9 mouse cellular contexts compared by ENCODE assay signal in the genomic region with DNA sequence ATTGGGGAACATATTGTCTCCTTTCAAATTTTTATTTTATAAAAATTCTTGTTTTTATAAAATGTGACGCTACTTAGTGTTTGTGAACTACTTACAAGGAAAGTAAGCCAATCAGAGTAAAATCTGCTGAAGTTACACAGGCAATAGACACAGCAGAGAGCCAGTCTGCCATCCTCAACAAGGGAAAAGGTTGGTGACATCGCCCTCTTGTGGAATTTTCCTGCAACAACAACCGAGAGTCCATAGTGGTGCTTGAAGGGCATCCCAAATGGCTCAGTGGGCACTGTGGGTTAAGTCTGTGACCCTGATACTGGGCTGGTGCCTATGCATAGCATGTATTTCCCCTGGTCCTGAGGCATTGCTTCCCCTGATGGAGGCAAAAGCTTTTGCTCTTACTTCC. TPM values are rescaled to one million over a fixed set of nuclear protein-coding genes. Genes with fewer than 3 reads are reported as not detected.
DNase-seq lines count a peak whose midpoint lies in the region; ATAC-seq and TF ChIP-seq lines count a peak whose summit lies in the region.
"Had no signal": no experiment of that assay in that cellular context is flagged by ENCODE, and none has a peak within 500 bp of the region (broad histone marks: within the 10 kb centered on the region; RNA-seq: fewer than 3 reads in every experiment).

No protein-coding gene starts in this region.

- intact Hi-C loops in left cerebral cortex, postnatal 14 days (cut with DNase I): loop anchor here (1.0 to 10.0 kb wide), 3 partner anchors 39 to 117 kb away; no protein-coding TSS in a partner anchor

- H3K4me3 ChIP-seq in intestine, postnatal 0 days (ENCODE audit: low read depth, low read length): no peak overlapping the region
- H3K4me3 ChIP-seq in intestine, embryonic 16.5 days (ENCODE audit: low read length): no peak overlapping the region
- H3K4me3 ChIP-seq in forebrain, embryonic 14.5 days (ENCODE audit: low read depth, low read length): no peak overlapping the region
- H3K4me3 ChIP-seq in hindbrain, embryonic 15.5 days: no peak overlapping the region
- no peak overlapping the region for H3K4me3 ChIP-seq in testis, adult 2 months (ENCODE audit: control insufficient read depth, low read depth, low read length)
- H3K4me3 ChIP-seq: embryonic facial prominence, embryonic 13.5 days had no signal

- no peak overlapping the region for H3K27ac ChIP-seq in intestine, postnatal 0 days (ENCODE audit: low read depth, low read length)
- H3K27ac ChIP-seq in intestine, embryonic 16.5 days (ENCODE audit: low read length): no peak overlapping the region
- H3K27ac ChIP-seq in forebrain, embryonic 14.5 days (ENCODE audit: low read depth, low read length): no peak overlapping the region
- no peak overlapping the region for H3K27ac ChIP-seq in hindbrain, embryonic 15.5 days (replicated peaks)
- H3K27ac ChIP-seq in testis, adult 2 months (ENCODE audit: control insufficient read depth, insufficient read depth, low read depth, low read length): no peak overlapping the region
- H3K27ac ChIP-seq: embryonic facial prominence, embryonic 13.5 days had no signal

- H3K27me3 ChIP-seq in intestine, postnatal 0 days (replicated peaks; ENCODE audit: control insufficient read depth, insufficient read depth, low read length): no peaks in the 10 kb centered on the region
- 0 out of 2 replicates have a peak, but pooled peaks cover 2% of the 10 kb centered on the region for H3K27me3 ChIP-seq in intestine, embryonic 16.5 days (replicated peaks; ENCODE audit: control insufficient read depth, insufficient read depth, low read length)
- no peaks in the 10 kb centered on the region for H3K27me3 ChIP-seq in forebrain, embryonic 14.5 days (replicated peaks; ENCODE audit: control insufficient read depth, insufficient read depth, low read length)
- no peaks in the 10 kb centered on the region for H3K27me3 ChIP-seq in hindbrain, embryonic 15.5 days
- H3K27me3 ChIP-seq in testis, adult 2 months (ENCODE audit: control insufficient read depth, insufficient read depth, low read length): no peaks in the 10 kb centered on the region
- H3K27me3 ChIP-seq: embryonic facial prominence, embryonic 13.5 days had no signal

- no peak overlapping the region for H3K4me2 ChIP-seq in intestine, postnatal 0 days (replicated peaks; ENCODE audit: low read depth)
- H3K4me2 ChIP-seq in intestine, embryonic 16.5 days (ENCODE audit: low read depth, low read length): no peak overlapping the region
- H3K4me2 ChIP-seq in forebrain, embryonic 14.5 days (ENCODE audit: low read length): no peak overlapping the region
- no peak overlapping the region for H3K4me2 ChIP-seq in hindbrain, embryonic 15.5 days
- H3K4me2 ChIP-seq: embryonic facial prominence, embryonic 13.5 days had no signal

- TF ChIP-seq CTCF in intestine, postnatal 0 days (IDR thresholded peaks at IDR 0.05; ENCODE audit: low read depth): peak; percentile 92
- TF ChIP-seq CTCF in testis, adult 2 months (IDR thresholded peaks at IDR 0.05; ENCODE audit: control insufficient read depth, insufficient read depth, insufficient replicate concordance, low read depth, low read length): peak; percentile 85

- H3K9ac ChIP-seq in intestine, postnatal 0 days (ENCODE audit: low read depth, low read length): no peak overlapping the region
- no peak overlapping the region for H3K9ac ChIP-seq in intestine, embryonic 16.5 days (ENCODE audit: low read depth, low read length)
- no peak overlapping the region for H3K9ac ChIP-seq in forebrain, embryonic 14.5 days (ENCODE audit: low read length)
- no peak overlapping the region for H3K9ac ChIP-seq in hindbrain, embryonic 15.5 days
- H3K9ac ChIP-seq: embryonic facial prominence, embryonic 13.5 days had no signal

- WGBS in intestine, postnatal 0 days: under 1% methylated on average over 3 of the region's 3 CpGs
- 1% methylated on average over 3 of the region's 3 CpGs for WGBS in intestine, embryonic 16.5 days
- WGBS in forebrain, embryonic 14.5 days: under 1% methylated on average over 3 of the region's 3 CpGs
- under 1% methylated on average over 3 of the region's 3 CpGs for WGBS in hindbrain, embryonic 15.5 days

- H3K36me3 ChIP-seq in intestine, postnatal 0 days (ENCODE audit: control insufficient read depth, insufficient read depth): no peaks in the 10 kb centered on the region
- H3K36me3 ChIP-seq in intestine, embryonic 16.5 days (ENCODE audit: control insufficient read depth, insufficient read depth, low read length): no peaks in the 10 kb centered on the region
- H3K36me3 ChIP-seq in forebrain, embryonic 14.5 days (ENCODE audit: control insufficient read depth, insufficient read depth, low read length): no peaks in the 10 kb centered on the region
- H3K36me3 ChIP-seq in hindbrain, embryonic 15.5 days: no peaks in the 10 kb centered on the region
- H3K36me3 ChIP-seq in testis, adult 2 months (ENCODE audit: control insufficient read depth, insufficient read depth, low read length): no peaks in the 10 kb centered on the region
- H3K36me3 ChIP-seq: embryonic facial prominence, embryonic 13.5 days had no signal

- peak; percentile 67 for DNase-seq in c-Kit-negative CD71-positive TER-119-positive erythroid progenitor cells, embryonic 14.5 days (ENCODE audit: low read depth, low spot score)
- peak; percentile 86 for DNase-seq in forebrain, embryonic 14.5 days (ENCODE audit: low spot score)
- DNase-seq in left cerebral cortex, postnatal 14 days (ENCODE audit: low spot score in 2 of 2): peak; percentile 93
- peak; percentile 82 to 84 for DNase-seq in natural killer cell, adult 2 months (ENCODE audit: low spot score in 2 of 2)

- no peak for TF ChIP-seq POLR2A in testis, adult 2 months (IDR thresholded peaks at IDR 0.05; ENCODE audit: control insufficient read depth, low read depth, low read length)

- H3K4me1 ChIP-seq in intestine, postnatal 0 days (replicated peaks; ENCODE audit: control insufficient read depth, insufficient read depth, low read length): no peaks in the 10 kb centered on the region
- H3K4me1 ChIP-seq in intestine, embryonic 16.5 days (ENCODE audit: control insufficient read depth, insufficient read depth, low read length): no peaks in the 10 kb centered on the region
- peaks cover 4% of the 10 kb centered on the region; the same call in 1 of the 2 replicates for H3K4me1 ChIP-seq in forebrain, embryonic 14.5 days (ENCODE audit: control insufficient read depth, insufficient read depth, low read length)
- H3K4me1 ChIP-seq in hindbrain, embryonic 15.5 days (replicated peaks): peaks cover 9% of the 10 kb centered on the region
- peaks cover 5% of the 10 kb centered on the region for H3K4me1 ChIP-seq in testis, adult 2 months (ENCODE audit: control insufficient read depth, insufficient read depth, low read length)

- 0 out of 2 replicates have a peak, but pooled peaks have one; percentile 20 for ATAC-seq in intestine, postnatal 0 days
- no peak for ATAC-seq in intestine, embryonic 16.5 days
- no peak for ATAC-seq in forebrain, embryonic 14.5 days
- peak; percentile 57; the same call in 1 of the 2 replicates for ATAC-seq in hindbrain, embryonic 15.5 days (ENCODE audit: low FRiP score, low read depth)

- no peaks in the 10 kb centered on the region for H3K9me3 ChIP-seq in intestine, postnatal 0 days (ENCODE audit: control insufficient read depth)
- H3K9me3 ChIP-seq in intestine, embryonic 16.5 days (ENCODE audit: control insufficient read depth, low read length): no peaks in the 10 kb centered on the region
- no peaks in the 10 kb centered on the region for H3K9me3 ChIP-seq in forebrain, embryonic 14.5 days (replicated peaks; ENCODE audit: control insufficient read depth, low read length)
- no peaks in the 10 kb centered on the region for H3K9me3 ChIP-seq in hindbrain, embryonic 15.5 days
- H3K9me3 ChIP-seq: embryonic facial prominence, embryonic 13.5 days had no signal

RNA-seq across cellular contexts. Expression of a gene that starts 3.3 kb away (rescaled TPM):
- 14.8 and 15.7 TPM in 2 replicates for polyA plus RNA-seq in intestine, postnatal 0 days (2015; fragmentation: Nextera tagmentation; extraction: Ambion mirVana)
- polyA plus RNA-seq in intestine, embryonic 16.5 days (2015; fragmentation: Nextera tagmentation; extraction: Ambion mirVana): 20.3 and 24.0 TPM in 2 replicates
- polyA plus RNA-seq in forebrain, embryonic 14.5 days (2014; fragmentation: Nextera tagmentation; extraction: Ambion mirVana): 20.8 and 24.1 TPM in 2 replicates
- polyA plus RNA-seq in hindbrain, embryonic 15.5 days (2015; fragmentation: Nextera tagmentation; extraction: Ambion mirVana): 25.4 and 25.7 TPM in 2 replicates
- 10 to 100 TPM; 16.3 to 18.5 TPM for total RNA-seq in left cerebral cortex, postnatal 14 days (2021)
- 6.1 and 7.4 TPM in 2 replicates for polyA plus RNA-seq in testis, adult 2 months (2012; rRNA removed)

RNA-seq across cellular contexts. Expression of a gene that starts 9.5 kb away (rescaled TPM):
- 261 and 305 TPM in 2 replicates for polyA plus RNA-seq in intestine, postnatal 0 days (2015; fragmentation: Nextera tagmentation; extraction: Ambion mirVana)
- 16.4 and 26.4 TPM in 2 replicates for polyA plus RNA-seq in intestine, embryonic 16.5 days (2015; fragmentation: Nextera tagmentation; extraction: Ambion mirVana)
- not detected in 2 replicates for polyA plus RNA-seq in forebrain, embryonic 14.5 days (2014; fragmentation: Nextera tagmentation; extraction: Ambion mirVana)
- not detected in 2 replicates for polyA plus RNA-seq in hindbrain, embryonic 15.5 days (2015; fragmentation: Nextera tagmentation; extraction: Ambion mirVana)
- not detected for total RNA-seq in left cerebral cortex, postnatal 14 days (2021)
- polyA plus RNA-seq in testis, adult 2 months (2012; rRNA removed): not detected in 2 replicates
- polyA plus RNA-seq: embryonic facial prominence, embryonic 13.5 days had no signal

RNA-seq across cellular contexts. Expression of a gene that starts 28.5 kb away (rescaled TPM):
- polyA plus RNA-seq in intestine, postnatal 0 days (2015; fragmentation: Nextera tagmentation; extraction: Ambion mirVana): 85.8 and 86.3 TPM in 2 replicates
- 95.1 and 107 TPM in 2 replicates for polyA plus RNA-seq in intestine, embryonic 16.5 days (2015; fragmentation: Nextera tagmentation; extraction: Ambion mirVana)
- 163 and 168 TPM in 2 replicates for polyA plus RNA-seq in forebrain, embryonic 14.5 days (2014; fragmentation: Nextera tagmentation; extraction: Ambion mirVana)
- polyA plus RNA-seq in hindbrain, embryonic 15.5 days (2015; fragmentation: Nextera tagmentation; extraction: Ambion mirVana): 109 and 117 TPM in 2 replicates
- total RNA-seq in left cerebral cortex, postnatal 14 days (2021): 10 to 100 TPM; 27.0 to 27.8 TPM
- polyA plus RNA-seq in testis, adult 2 months (2012; rRNA removed): 10.1 and 10.8 TPM in 2 replicates

RNA-seq across cellular contexts. Expression of a gene that starts 33.9 kb away (rescaled TPM):
- 5.4 and 6.2 TPM in 2 replicates for polyA plus RNA-seq in intestine, postnatal 0 days (2015; fragmentation: Nextera tagmentation; extraction: Ambion mirVana)
- polyA plus RNA-seq in intestine, embryonic 16.5 days (2015; fragmentation: Nextera tagmentation; extraction: Ambion mirVana): 5.0 and 5.5 TPM in 2 replicates
- 6.3 and 6.7 TPM in 2 replicates for polyA plus RNA-seq in forebrain, embryonic 14.5 days (2014; fragmentation: Nextera tagmentation; extraction: Ambion mirVana)
- 7.6 TPM in 2 replicates for polyA plus RNA-seq in hindbrain, embryonic 15.5 days (2015; fragmentation: Nextera tagmentation; extraction: Ambion mirVana)
- total RNA-seq in left cerebral cortex, postnatal 14 days (2021): 1 to 10 TPM; 2.6 to 3.3 TPM
- 5.5 and 6.6 TPM in 2 replicates for polyA plus RNA-seq in testis, adult 2 months (2012; rRNA removed)

RNA-seq across cellular contexts. Expression of a gene that starts 40.8 kb away (rescaled TPM):
- polyA plus RNA-seq in intestine, postnatal 0 days (2015; fragmentation: Nextera tagmentation; extraction: Ambion mirVana): 3.9 and 5.0 TPM in 2 replicates
- polyA plus RNA-seq in intestine, embryonic 16.5 days (2015; fragmentation: Nextera tagmentation; extraction: Ambion mirVana): 2.5 and 3.4 TPM in 2 replicates
- polyA plus RNA-seq in forebrain, embryonic 14.5 days (2014; fragmentation: Nextera tagmentation; extraction: Ambion mirVana): 0.20 and 0.40 TPM in 2 replicates
- polyA plus RNA-seq in hindbrain, embryonic 15.5 days (2015; fragmentation: Nextera tagmentation; extraction: Ambion mirVana): 0.41 and 0.78 TPM in 2 replicates
- under 1 TPM in 1 of 2 experiments, not detected in 1; 0.15 TPM for total RNA-seq in left cerebral cortex, postnatal 14 days (2021)
- 0.18 and 0.23 TPM in 2 replicates for polyA plus RNA-seq in testis, adult 2 months (2012; rRNA removed)

Comparison
In these comparisons a context has a peak if more than half of its experiments do, and no peak if none do; other contexts are left out.
1. ATAC-seq: peak in intestine, postnatal 0 days (single experiment) and hindbrain, embryonic 15.5 days (single experiment); none in intestine, embryonic 16.5 days (single experiment) and forebrain, embryonic 14.5 days (single experiment).
2. RNA of a gene that starts 9.5 kb away (polyA plus RNA-seq): 261 to 305 TPM in intestine, postnatal 0 days and 16.4 to 26.4 TPM in intestine, embryonic 16.5 days; not detected in testis, adult 2 months, not detected in forebrain, embryonic 14.5 days and not detected in hindbrain, embryonic 15.5 days; every median in the first group is over 10 times any median in the second.
3. Peak in every context shown above with its lines, with median percentiles within 50 percentile points of each other: DNase-seq.